Mouse (Mus musculus): ENCODE measurements around the gene Gm49392. TPM values are rescaled to one million over a fixed set of nuclear protein-coding genes. Genes with fewer than 3 reads are reported as not detected.

The Gm49392 gene
- polyA plus RNA-seq, 1 experiment = 5.2 TPM

DNA sequence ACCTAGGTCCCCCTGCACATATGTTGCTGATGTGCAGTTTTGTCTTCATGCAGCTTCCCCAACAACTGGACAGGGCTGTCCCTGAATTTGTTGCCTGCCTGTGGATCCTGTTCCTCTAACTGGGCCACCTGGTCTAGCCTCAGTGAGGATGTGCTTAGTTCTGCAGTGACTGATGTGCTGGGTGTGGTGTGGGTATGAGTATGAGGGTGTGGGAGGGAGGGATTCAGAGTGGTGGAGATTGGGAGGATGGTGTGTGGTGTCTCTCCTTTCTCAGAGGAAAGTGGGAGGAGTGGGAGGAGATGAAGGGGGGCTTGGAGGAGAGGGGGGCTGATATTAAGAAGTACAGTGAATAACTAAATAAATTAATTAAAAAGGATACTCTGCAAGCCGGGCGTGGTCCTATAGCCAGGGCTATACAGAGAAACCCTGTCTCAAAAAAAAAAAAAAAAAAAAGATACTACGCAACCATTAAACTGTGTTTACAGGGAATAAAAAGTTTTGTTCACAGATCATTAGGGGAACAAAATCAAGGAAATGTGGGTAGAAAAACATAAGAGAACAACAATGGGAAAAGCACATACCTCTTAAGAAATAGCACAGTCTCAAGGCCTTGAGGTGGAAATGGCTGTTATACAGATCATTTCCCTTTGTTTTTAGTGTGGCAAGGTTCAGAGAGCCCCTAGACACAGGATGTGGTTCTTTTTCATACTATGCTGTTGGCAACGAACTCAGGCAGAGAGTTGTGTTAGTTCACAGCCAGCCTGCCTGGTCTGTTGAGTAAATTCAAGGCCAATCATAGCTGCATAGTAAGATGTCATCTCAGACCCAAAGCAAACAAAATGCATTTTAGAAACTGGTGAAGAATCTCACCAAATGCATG, 48.2 kb downstream of the Gm49392 start:
- H3K4me1 ChIP-seq (ENCODE audit: control insufficient read depth, insufficient read depth, low read length) = no peaks in the 10 kb centered on the region; the same call in 1 of the 2 replicates
- peak overlapping the region; percentile 43; the same call in 1 of the 2 replicates for H3K27ac ChIP-seq (ENCODE audit: control insufficient read depth, insufficient read depth, low read depth, low read length, poor library complexity)
- WGBS = 62% methylated on average over 4 of the region's 4 CpGs
- TF ChIP-seq CTCF (IDR thresholded peaks at IDR 0.05; ENCODE audit: control insufficient read depth, insufficient read depth, low read length) (no peak), POLR2A (IDR thresholded peaks at IDR 0.05; ENCODE audit: borderline replicate concordance, control insufficient read depth, low read depth, low read length) (no peak)
- H3K4me3 ChIP-seq (replicated peaks; ENCODE audit: control insufficient read depth, low read depth, low read length) = no peak overlapping the region

DNA sequence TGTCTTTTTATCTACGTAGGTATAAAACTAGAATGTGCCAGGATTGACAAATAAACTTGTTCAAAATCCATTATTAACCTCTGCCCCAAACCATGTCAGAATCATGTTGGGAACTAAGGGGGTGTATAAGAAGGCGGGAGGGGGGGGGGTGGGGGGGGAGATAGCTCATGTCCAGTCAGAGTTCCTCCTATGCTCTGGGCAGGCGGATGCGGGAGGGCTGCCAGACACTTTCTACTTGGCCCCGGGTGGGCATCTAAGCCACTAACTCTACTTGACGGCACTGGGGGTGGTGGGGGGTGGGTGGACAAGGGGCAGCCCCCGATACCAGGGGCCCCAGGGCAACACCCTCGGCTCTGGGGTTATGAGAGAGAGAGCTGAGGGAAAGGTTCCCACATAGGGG, 53.5 kb downstream of the Gm49392 start:
- TF ChIP-seq POLR2A (IDR thresholded peaks at IDR 0.05; ENCODE audit: borderline replicate concordance, control insufficient read depth, low read depth, low read length) (no peak), CTCF (IDR thresholded peaks at IDR 0.05; ENCODE audit: control insufficient read depth, insufficient read depth, low read length) (no peak)
- WGBS = 77% methylated on average over 8 of the region's 8 CpGs

DNA sequence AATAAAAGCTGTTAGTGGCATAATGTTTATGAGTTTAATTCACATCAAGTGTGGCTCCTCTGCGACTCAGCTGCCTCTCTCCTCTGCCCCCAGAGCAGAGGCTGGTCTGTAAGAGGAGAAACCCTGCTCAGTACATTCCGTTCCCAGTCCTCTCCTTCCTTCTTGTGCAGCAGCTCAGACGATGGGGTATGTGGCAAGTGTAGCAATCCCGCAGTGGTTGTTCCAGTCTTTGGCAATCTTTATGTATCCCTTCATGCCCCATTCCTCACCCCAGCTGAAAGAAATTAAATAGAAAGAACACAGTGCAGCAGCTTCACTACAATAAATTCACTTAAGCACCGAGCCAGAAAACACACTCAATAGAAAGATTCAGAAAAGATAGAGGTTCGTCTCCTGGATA, 54.0 kb downstream of the Gm49392 start:
- WGBS = 57% methylated on average over 6 of the region's 6 CpGs
- H3K27ac ChIP-seq (ENCODE audit: control insufficient read depth, insufficient read depth, low read depth, low read length, poor library complexity) = no peak overlapping the region
- no peaks in the 10 kb centered on the region for H3K4me1 ChIP-seq (ENCODE audit: control insufficient read depth, insufficient read depth, low read length)

More for the DNA sequence above, 53.5 kb downstream of the Gm49392 start:
- no peak overlapping the region for H3K27ac ChIP-seq (ENCODE audit: control insufficient read depth, insufficient read depth, low read depth, low read length, poor library complexity)
- no peak overlapping the region for H3K4me3 ChIP-seq (replicated peaks; ENCODE audit: control insufficient read depth, low read depth, low read length)
- H3K4me1 ChIP-seq (ENCODE audit: control insufficient read depth, insufficient read depth, low read length) = no peaks in the 10 kb centered on the region; the same call in 1 of the 2 replicates

DNA sequence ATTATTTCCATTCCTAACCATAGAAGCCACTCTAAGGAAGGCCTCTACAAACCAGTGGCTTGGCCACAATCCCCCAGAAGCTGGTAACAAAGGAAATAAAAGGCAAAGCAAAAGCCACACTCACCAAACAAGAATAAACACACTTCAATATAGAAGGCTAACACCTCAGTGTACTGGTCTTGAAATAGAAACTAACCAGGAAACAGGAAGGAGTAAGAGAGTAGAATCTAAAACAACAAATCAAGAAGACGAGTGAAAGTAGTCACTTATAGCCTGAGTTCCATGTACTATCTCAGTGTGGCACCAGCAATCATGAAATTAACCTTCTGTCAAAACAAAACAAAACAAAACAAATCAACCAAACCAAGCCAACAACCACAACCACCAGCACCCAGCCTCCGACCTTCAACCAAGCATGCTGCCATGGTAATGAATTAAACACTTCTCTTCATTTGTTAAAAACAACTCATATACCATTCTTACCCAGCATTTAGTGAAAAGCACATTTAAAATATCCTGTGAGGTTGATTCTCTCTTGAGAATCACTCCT, 57.3 kb downstream of the Gm49392 start:
- Histone ChIP-seq H3K4me3 (replicated peaks; ENCODE audit: control insufficient read depth, low read depth, low read length) (no peak overlapping the region), H3K27ac (ENCODE audit: control insufficient read depth, insufficient read depth, low read depth, low read length, poor library complexity) (no peak overlapping the region), H3K4me1 (ENCODE audit: control insufficient read depth, insufficient read depth, low read length) (no peaks in the 10 kb centered on the region)
- WGBS = 48% methylated on average over 2 of the region's 2 CpGs
- TF ChIP-seq POLR2A (IDR thresholded peaks at IDR 0.05; ENCODE audit: borderline replicate concordance, control insufficient read depth, low read depth, low read length) (no peak), CTCF (IDR thresholded peaks at IDR 0.05; ENCODE audit: control insufficient read depth, insufficient read depth, low read length) (no peak)

More for the DNA sequence above, 54.0 kb downstream of the Gm49392 start:
- no peak overlapping the region for H3K4me3 ChIP-seq (replicated peaks; ENCODE audit: control insufficient read depth, low read depth, low read length)
- no peak for TF ChIP-seq POLR2A (IDR thresholded peaks at IDR 0.05; ENCODE audit: borderline replicate concordance, control insufficient read depth, low read depth, low read length)
- TF ChIP-seq CTCF (IDR thresholded peaks at IDR 0.05; ENCODE audit: control insufficient read depth, insufficient read depth, low read length) = no peak

DNA sequence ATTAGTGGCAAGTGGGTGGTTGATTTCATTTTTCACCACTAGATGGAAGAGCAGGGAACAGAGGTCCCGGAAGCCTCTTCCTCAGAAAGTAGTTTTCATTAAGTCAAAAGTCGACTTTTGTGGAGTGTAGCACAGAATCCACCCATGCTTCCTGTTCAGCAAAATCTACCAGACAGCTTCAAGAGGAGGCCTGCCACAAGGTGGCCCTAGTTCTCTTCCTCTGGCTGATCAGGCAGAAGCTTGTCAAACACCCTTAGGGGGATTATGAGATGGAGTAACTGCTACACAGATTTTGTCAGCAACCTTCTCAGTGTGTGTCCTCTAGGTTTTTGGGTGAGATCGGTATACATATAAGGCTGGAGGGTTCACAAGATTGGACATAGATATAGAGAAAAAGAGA, 70.6 kb downstream of the Gm49392 start:
- H3K27ac ChIP-seq (ENCODE audit: control insufficient read depth, insufficient read depth, low read depth, low read length, poor library complexity) = no peak overlapping the region
- no peak overlapping the region for H3K4me3 ChIP-seq (replicated peaks; ENCODE audit: control insufficient read depth, low read depth, low read length)
- 29% methylated on average over 3 of the region's 3 CpGs for WGBS
- H3K4me1 ChIP-seq (ENCODE audit: control insufficient read depth, insufficient read depth, low read length) = no peaks in the 10 kb centered on the region
- TF ChIP-seq CTCF (IDR thresholded peaks at IDR 0.05; ENCODE audit: control insufficient read depth, insufficient read depth, low read length) (no peak), POLR2A (IDR thresholded peaks at IDR 0.05; ENCODE audit: borderline replicate concordance, control insufficient read depth, low read depth, low read length) (no peak)

DNA sequence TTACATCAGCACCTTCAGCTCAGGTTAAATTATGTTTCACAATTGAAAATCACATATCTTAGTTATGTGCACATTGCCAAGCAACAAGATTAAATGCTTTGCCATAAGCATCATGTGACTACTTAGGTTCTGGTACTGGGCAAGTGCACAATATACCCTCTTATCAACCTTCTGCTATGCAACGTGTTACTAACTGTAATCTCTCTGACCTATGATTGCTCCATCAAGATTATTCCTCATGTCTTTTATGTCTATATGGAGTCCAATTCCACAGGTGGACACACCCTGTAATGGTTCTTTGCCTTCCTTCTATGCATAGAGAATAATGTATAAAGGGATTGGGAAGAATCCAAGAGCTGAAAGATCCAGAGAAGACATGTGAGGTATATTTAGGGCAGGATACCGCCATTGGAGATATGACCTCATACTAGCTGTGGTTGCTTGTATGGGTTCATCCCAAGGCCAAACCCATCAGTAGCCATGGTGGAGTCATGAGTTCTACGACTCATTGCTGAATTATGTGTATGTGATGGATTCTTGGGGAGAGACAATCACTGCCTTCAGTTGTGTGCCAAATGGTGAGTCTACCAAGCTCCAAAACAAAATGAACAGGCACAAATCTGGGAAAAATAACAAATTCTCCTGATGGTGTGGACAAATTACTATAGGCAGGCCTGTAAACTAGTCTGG, 76.1 kb downstream of the Gm49392 start:
- Histone ChIP-seq H3K4me3 (replicated peaks; ENCODE audit: control insufficient read depth, low read depth, low read length) (no peak overlapping the region), H3K27ac (ENCODE audit: control insufficient read depth, insufficient read depth, low read depth, low read length, poor library complexity) (no peak overlapping the region), H3K4me1 (ENCODE audit: control insufficient read depth, insufficient read depth, low read length) (no peaks in the 10 kb centered on the region)
- no peak for TF ChIP-seq CTCF (IDR thresholded peaks at IDR 0.05; ENCODE audit: control insufficient read depth, insufficient read depth, low read length)
- TF ChIP-seq POLR2A (IDR thresholded peaks at IDR 0.05; ENCODE audit: borderline replicate concordance, control insufficient read depth, low read depth, low read length) = no peak
- 65% methylated on average over 3 of the region's 3 CpGs for WGBS

DNA sequence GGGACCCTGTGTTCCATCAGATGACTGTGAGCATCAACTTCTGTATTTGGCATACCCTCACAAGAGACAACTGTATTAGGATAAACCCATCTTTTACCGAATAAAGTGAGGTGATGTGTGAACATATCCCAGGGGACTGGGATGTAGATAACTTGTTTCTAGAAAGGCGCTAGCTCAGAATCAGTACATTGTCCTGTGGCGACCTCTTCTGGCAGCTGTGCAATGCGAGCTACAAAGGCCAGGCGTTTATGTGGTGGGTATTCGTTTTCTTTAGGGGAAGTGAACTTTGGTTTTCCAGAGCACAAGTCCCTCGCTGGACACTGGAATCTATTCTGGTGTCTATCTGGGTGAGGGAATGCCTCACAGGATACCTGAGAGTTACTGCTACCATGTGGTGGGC, 77.2 kb downstream of the Gm49392 start:
- Histone ChIP-seq H3K4me1 (ENCODE audit: control insufficient read depth, insufficient read depth, low read length) (no peaks in the 10 kb centered on the region), H3K27ac (ENCODE audit: control insufficient read depth, insufficient read depth, low read depth, low read length, poor library complexity) (no peak overlapping the region), H3K4me3 (replicated peaks; ENCODE audit: control insufficient read depth, low read depth, low read length) (no peak overlapping the region)
- 4% methylated on average over 7 of the region's 7 CpGs for WGBS
- no peak for TF ChIP-seq POLR2A (IDR thresholded peaks at IDR 0.05; ENCODE audit: borderline replicate concordance, control insufficient read depth, low read depth, low read length)
- 0 out of 2 replicates have a peak, but pooled peaks have one; percentile 24 for TF ChIP-seq CTCF (IDR thresholded peaks at IDR 0.05; ENCODE audit: control insufficient read depth, insufficient read depth, low read length)

DNA sequence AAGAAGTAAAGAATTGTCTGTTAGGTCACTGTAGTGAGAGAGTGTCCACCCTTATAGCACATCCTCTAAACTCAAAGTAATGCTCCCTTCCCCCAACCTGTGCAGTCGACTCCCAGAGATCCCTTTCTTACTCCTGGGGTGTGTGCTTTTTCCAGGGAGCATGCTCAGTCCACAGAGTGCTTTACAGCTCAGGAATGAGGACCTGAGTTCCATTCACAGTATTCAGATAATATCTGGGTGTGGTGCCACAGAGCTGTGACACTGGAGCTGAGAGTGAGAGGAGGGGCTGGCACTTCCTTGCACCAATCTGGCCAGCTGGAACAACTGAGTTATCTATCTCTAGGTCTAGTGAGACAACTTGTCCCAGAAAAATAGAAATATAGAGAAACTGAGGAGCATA, 83.0 kb downstream of the Gm49392 start:
- H3K27ac ChIP-seq (ENCODE audit: control insufficient read depth, insufficient read depth, low read depth, low read length, poor library complexity) = no peak overlapping the region
- H3K4me3 ChIP-seq (replicated peaks; ENCODE audit: control insufficient read depth, low read depth, low read length) = no peak overlapping the region
- no peaks in the 10 kb centered on the region for H3K4me1 ChIP-seq (ENCODE audit: control insufficient read depth, insufficient read depth, low read length)
- no peak for TF ChIP-seq CTCF (IDR thresholded peaks at IDR 0.05; ENCODE audit: control insufficient read depth, insufficient read depth, low read length)
- no peak for TF ChIP-seq POLR2A (IDR thresholded peaks at IDR 0.05; ENCODE audit: borderline replicate concordance, control insufficient read depth, low read depth, low read length)
- WGBS = 42% methylated on average over 1 of the region's 1 CpGs
